Mouse (Mus musculus) layer of hippocampus, postnatal 14 days (tissue): ENCODE results near the gene Setd1a. TPM values are rescaled to one million over a fixed set of nuclear protein-coding genes. Genes with fewer than 3 reads are reported as not detected.

Experiments
- DNase-seq, 2 experiments: peaks; one replicate each; pipeline ENCODE4 v3.0.0; 2021 to 2022; ENCODE audit warnings: low spot score in 2 of 2, mixed read lengths in 1 of 2
- total RNA-seq, 2 experiments: library from RNA; stranded (reverse); gene quantifications; 2 replicates each; pipeline ENCODE4 v1.2.3; 2021

The Setd1a gene
- total RNA-seq, 2 experiments from 2014 or later, result 38.2 to 41.8 TPM

DNA sequence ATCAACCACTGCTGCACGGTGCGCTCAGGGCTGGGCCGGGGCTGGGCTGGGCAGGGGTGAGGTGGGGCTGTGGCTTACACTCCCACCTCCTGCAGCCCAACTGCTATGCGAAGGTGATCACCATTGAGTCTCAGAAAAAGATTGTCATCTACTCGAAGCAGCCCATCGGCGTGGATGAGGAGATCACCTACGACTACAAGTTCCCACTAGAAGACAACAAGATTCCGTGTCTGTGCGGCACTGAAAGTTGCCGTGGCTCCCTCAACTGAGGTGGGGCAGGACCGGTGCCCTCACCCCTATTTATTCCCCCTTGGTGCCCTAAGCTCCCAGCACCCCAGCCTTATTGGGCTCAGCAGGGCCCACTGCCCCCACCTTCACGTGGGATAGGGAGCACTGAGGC is 22.7 kb downstream of the Setd1a start:
- DNase-seq, result no peak

DNA sequence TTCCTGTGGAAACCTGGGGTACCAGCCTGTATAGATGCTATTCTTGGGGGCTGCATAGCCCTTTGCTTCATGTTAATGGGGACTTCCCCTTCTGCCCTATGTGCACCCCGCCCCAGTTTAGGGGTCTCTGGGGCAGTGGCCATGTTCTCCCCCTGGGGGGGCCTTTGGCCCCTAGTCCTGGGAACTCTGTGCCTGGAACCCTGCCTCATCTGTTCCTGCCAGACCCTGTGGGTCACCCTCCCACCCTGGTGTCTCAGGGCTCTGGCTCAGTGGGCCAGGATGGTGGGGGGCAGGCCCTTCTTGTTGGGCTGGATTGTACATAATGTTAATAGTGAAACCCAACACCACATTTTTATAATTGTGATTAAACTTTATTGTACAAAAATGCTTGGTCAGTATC is 23.3 kb downstream of the Setd1a start:
- no peak for DNase-seq

DNA sequence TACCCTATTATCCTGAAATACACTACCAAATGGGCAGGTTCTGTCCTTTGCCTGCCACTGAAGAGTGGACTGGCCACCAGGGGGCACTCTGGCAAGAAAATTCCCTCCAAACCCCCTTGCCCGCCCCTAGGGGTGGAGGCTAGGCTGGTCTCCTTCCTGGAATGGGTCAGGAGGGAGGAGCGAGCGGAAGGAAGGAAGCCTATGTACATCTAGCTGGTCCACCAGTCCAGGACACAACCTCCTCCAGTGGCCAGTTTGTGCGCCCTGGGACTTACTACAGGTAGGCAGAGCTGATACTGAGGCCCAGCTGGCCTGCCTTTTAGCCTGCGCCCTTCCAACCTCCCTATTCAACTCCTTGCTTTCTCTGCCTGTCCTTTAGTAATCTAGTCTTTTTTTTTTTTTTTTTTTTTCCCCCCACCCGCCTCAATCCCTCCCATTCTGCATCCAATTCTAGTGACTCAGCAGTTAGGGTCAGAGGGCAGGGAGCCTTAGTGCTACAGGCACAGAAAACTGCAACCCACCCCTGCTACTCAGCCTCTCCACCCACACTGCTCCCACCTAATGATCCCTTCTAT is 24.1 kb downstream of the Setd1a start, which contains the start of gene Hsd3b7:
Gene Hsd3b7, plus strand, starts transcription at position 170 of the 575 bp plus-strand sequence.
- peak; percentile 86 to 89 for DNase-seq

DNA sequence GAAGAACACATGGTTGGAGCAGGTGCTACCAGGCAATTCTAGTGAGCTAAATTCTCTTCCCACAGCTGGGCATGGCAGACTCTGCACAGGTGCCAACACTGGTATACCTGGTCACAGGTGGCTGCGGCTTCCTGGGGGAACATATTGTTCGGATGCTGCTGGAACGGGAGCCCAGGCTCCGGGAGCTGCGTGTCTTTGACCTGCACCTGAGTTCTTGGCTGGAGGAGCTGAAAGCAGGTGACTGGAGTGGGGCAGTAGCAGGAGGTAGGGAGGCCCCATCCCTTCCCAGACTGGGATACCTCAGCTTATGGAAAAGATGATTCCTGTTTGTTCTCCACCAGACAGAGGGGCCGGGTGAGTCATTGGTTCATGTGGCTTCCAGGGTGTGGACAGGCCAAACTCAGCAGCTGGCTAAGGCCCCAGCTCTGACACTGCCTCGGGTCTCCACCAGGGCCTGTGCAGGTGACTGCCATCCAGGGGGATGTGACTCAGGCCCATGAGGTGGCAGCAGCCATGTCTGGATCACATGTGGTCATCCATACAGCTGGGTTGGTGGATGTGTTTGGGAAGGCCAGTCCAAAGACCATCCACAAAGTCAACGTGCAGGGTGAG is 24.6 kb downstream of the Setd1a start:
- no peak for DNase-seq

DNA sequence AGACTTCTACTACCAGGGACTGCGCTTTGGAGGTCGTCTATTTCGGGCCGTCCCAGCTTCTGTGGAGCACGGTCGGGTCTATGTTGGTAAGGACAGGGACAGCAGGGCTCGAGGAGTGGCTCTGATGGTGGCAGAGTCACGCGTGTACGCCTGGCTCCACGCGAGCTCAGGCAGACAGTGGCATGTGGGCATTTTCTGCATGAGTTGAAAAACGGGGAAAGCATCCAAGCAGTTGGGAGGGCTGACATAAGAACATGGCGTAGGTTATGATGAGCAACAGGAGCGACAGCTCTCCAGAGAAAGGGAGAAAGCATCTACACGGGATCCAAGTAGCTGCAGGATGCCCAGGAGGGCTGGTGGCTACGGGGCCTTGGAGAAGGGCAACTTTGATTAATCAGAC is 25.8 kb downstream of the Setd1a start:
- DNase-seq, result peak in 1 of 2 experiments; percentile 52

DNA sequence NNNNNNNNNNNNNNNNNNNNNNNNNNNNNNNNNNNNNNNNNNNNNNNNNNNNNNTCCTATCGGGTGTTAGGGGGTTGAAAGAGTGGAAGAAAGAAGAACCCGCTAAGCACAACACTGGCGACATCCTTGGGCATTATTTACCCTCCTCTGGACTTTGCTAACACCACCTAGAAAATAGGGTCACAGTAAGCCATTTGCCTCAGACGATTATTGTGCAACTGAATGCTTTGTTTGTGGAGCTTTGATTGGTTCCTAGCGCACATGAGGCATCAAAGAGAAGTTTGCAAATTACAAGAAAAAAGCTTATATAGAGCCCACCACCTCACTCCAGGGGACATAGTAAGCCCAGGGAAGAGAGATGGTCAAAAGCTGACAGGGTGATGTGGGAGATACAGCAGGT is 32.4 kb downstream of the Setd1a start:
- no peak for DNase-seq

DNA sequence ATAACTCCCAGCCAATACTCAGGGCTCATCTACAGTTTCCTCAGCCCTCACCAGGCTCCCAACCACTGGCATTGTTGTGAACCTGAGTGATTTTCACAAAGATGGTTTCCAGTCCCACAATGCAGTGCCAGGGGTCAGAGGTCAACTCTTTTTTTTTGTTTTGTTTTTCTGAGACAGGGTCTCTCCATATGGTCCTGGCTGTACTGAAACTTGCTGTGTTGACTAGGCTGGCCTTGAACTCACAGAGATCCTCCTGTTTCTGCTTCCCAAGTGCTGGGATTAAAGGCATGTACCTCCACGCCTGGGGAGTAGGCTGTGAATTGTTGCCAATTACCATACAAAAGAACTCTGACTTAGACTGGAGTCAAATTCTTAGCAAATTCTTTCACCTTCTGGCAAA is 33.4 kb downstream of the Setd1a start:
- DNase-seq, result no peak

DNA sequence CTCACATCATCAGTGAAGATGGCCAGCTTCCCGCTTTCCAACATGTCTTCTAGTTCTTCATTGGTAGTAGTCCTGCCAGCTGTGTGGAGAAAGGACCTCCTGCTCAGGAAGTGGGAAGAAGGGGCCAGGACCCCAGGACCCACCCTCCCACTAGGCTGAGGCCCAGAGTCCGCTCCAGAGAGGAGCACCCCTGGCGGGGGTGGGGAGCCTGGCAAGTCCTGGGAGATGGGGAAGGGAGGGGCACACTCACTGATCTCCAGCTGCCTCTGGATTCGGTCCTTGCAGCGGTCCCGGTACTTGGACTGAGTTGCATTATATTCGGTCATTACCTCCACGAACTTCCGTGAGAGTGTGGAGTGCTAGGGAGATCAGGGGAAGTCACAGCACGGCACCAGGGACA is 34.2 kb downstream of the Setd1a start:
- DNase-seq, result no peak

DNA sequence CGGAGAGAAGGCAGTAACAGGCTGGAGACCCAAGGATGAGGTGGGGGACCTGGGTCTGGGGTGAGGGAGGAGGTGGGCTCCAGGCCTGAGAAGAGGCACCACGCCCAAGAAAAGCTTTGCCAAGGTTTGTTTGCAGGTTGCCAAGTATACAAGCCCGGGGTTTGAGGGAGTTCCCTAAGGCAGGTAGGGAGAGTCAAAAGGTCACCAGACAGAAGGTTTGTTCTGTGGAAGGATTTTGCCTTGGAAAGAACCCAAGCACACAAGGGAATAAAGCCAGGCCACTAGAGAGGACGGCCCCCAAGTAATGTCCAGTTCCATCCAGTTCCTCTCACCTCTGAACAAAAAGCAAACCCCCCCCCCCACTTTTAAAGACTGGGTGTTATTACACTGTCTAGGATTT is 34.8 kb downstream of the Setd1a start:
- DNase-seq, result no peak

DNA sequence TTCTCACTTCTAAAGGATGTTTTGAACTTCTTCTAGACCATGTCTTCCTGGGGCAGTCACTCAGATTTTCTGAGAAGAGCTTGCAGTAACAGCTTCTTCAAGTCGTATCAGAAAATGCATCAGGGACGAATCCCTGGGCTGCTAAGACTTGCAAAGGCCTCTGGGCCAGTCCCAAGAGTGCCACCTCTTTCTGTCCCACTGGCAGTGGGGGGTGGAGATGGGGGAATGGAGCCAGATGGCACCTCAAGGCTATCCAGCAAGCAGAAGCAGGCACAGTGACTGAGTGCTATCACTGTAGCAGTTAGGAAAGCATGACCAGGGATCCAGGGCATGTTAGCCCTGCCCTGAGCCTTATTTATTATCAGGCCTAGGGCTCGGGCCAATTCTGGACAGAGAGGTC is 35.8 kb downstream of the Setd1a start:
- DNase-seq, result no peak

DNA sequence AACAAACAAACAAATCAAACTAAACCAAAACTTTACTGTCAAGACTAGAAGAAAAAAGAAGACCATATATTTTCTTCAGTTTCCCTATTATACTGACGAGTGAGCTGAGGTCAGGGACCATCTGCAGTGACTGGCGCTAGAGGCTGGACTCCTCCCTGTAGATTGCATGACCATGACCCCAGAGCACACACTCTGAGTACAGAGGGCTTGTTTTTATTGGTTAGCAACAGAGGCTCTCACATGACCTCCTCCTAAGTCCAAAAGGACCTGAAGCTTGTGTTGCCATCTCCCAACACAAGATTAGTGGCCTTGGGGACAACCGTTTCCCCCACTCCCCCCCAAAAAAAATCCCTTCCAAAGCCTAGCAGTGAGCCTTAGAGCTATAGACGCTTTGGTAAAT is 37.4 kb downstream of the Setd1a start:
- no peak for DNase-seq

DNA sequence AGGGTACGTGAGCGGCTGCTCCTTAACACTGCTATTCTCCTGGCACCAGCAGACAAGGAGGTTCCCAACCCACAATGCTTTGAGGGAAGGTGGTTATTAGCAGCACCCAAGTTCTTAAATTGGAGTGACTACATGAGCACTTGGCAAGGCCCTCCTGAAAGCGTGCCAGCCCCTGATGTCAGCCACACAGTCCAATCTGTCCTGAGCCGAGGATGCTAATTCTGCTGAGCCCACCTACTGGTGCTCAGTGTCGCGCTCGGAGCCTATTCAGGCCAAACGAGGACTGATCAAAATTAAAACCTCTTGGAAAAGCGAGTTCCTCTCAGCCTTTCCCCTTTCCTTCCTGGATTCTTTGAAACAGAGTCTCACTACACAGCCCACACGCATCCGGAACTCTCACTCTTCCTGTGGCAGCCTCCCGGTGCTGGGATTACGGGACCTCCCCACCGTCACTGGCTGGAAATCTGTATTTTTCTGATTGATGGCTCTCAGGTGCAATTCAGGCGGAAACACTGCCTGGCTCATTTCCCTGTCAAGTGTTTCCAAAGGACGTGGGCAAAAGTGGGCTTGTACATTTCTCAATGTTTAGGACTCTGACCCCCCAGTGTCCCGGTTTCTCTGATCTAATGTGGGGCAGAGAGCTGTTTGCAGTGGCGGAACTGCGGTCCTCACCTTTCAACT is 37.9 kb downstream of the Setd1a start:
- peak; percentile 75 to 88 for DNase-seq

DNA sequence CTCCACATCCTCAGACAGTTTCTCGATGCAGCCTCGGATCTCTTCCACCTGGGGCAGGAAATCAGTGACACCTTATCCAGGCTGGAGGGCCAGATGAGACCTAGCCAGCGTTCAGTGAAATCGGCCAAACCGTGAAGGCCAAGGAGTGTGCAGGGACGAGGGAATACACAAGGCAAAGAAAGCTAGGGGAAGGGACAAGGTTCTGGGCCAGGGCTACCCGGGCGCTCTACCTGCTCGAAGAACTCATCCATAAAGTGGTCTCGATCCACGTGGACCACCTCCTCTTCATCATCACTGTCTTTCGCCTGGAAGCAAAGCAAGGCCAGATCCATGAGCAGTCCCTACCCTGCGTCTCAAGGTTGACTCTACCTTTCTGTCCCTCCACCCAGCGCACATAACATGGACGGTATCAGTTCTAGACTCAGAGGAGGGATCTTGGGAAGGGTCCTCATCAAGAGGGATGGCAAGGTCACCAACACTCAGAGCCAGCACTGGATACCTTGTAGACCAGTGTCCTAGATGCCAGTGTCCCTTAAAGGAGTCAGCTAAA is 38.7 kb downstream of the Setd1a start:
- DNase-seq, result no peak

DNA sequence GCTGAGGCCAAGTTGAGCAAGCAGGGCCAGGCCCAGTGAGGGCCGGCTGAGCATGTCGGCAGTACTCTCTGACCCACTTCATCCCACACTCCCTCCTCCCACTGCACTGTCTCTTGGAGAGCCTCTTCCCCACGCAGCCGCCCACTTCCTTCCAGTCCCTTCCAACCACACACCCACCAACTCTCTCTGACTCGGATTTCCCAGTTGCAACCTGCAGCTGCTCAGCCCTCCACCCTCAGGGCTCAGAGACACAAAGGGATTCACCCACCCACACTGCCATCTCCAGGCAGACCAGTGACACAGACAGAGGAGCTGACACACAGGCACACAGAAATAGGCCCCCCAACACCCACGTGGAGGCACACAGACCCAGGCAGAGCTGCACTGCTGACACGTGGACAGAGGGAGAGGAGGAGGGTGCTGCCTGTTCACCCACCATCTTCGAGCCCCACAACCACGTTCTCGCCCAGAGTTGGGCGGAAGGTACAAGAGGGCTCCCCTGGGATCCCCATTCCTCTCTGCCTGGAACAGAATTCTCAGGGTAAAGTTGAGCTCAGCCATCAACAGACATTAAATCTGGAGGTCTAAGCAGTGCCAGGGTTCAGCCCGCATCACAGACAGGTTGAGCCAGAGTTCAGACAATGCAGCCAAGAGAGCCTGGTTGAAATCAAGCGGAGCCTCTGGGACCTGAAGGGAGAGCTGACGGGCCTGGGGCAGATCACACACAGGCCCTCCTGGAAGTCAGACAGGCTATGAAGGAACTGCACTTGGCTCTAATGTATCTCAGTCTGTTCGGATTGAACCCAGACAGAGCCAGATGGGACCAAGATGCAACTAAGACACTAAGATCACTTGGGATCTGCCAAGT is 39.7 kb downstream of the Setd1a start:
- peak; percentile 44 to 67 for DNase-seq

DNA sequence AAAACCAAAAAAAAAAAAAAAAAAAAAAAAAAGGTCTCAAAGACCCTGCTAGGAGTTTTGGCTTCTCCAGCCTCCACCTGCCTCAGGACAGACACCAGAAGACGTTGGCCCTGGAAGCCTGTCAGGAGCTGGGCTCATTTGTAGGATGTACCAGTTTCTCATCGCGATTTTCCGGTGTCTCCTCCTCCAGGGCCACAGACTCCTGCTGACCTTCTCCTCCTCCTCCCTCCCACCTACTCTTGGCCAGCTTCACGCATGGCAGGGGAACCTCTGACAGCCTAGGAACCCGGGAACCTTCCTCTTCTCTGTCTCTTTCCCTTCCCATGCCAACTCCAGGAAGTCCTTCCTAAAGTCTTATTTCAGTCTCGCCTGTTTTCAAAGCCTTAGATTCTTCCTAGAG is 40.6 kb downstream of the Setd1a start:
- no peak for DNase-seq

DNA sequence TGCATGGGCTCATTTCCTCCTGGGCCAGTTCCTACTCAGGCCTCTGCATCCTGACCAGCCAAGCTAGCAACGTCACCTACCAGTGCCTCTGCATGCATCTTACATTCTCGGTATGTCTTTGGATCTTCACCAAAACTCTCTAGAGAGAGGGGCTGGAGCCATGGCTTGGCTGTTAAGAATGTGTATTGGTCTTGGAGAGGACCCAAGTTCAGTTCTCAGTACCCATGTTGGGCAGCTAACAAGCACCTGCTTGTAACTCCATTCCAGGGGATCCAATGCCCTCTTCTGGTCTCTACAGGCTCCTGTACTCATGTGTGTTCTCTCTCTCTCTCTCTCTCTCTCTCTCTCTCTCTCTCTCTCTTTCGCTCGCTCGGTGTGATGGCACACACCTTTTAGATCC is 41.3 kb downstream of the Setd1a start:
- DNase-seq, result no peak

DNA sequence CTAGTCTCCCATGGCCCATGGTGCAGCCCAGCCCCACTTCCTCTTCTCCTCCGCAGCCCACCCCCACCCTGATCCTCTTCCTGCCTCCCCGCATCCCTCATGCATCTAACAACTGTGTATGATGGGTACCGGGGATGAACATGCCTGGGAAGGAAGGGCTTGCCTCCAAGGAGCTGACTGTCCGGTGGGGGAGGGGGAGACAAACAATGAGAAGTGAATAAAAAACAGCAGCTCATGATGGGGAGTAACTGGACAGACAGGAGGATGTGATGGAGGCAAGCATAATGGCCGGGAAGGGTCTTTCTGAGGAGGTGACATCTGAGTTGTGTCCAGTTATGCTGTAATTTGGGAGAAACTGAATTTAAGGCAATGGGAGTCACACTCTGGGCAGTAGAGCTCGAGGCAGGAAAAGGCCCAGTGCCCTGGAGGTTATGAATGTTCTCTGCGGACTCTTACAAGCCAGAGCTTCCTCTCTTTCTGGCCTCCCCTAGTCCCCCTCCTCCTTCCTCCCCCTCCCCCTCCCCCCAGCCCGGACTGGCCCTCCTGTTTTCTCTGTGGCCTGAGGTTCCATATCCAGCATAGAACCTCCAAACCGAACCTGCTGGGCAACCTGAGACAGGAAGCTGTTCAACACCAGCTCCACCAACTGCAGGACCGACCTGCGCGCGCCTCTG is 44.5 kb downstream of the Setd1a start:
- no peak for DNase-seq

DNA sequence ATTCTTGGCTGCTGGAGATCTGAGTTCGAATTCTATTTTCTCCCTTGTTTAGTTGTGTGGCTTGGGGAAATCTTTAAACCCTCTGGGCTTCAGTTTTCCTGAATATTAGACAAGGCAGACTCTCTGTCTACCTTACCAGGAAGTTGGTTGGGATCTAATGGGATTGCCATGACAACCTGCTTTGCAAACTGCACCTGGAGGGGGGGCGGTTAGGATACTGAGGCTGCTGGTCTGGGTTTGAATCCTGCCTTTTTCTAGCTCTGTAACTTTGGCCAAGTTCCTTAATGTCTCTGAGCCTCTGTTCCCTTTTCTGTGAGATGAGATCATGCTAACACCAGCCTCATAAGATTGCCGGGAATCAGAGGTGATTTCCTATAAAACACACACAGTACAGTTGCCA is 46.0 kb downstream of the Setd1a start:
- DNase-seq, result no peak

DNA sequence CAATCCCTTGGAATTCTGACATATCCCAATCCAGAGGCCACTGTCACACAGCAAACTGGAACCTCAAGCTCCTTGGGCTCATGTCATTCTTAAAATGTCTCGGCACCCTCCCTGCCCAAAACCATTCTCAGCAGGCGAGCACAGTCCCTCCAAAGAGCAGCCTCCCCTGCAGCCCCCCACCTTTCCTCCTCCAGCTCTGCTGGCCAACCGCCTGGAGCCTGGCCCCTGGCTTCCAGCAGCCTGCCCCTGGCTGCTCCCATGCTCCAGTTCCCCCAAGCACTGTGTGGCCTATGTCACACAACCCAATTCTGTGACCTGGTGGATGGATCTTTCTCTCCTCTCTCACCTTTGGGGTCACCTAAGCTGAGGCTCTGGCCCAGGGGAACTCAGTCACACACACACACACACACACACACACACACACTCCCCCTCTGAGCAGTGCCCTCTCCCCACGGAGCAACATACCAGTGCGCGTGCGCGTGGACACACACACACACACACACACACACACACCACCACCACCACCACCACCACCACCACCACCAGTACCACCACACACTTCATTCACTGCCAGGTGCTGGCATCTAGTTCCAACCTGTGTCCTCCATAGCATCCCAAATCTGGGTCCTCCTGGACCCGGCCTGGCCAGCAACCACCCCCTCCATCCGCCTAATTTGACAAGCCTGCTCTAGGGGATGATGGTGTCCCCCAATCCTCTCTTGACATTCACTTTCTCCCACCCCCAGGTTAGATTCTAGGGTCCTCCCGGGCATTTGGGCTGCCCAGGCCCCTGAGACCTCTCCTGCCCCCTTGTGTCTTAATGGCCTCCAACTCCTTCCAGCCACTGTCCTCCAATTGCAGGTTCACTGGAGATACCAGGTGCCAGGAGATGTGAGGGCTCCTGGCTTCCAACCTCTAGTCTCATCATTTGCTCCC is 47.0 kb downstream of the Setd1a start:
- peak in 1 of 2 experiments; percentile 29 for DNase-seq
